Mouse (Mus musculus): ENCODE results near the gene Selenon. TPM values are rescaled to one million over a fixed set of nuclear protein-coding genes. Genes with fewer than 3 reads are reported as not detected.

Gene Selenon
- polyA plus RNA-seq, 1 experiment from 2014 or later, result 4.1 TPM

GRCm38 (mm10) chr4:134518541-134518940 is 33.4 kb downstream of the Selenon start:
- H3K4me2 ChIP-seq, result no peak overlapping the region
- no peaks in the 10 kb centered on the region for H3K27me3 ChIP-seq
- no peak for ATAC-seq (ENCODE audit: insufficient read depth)
- peaks cover 69% of the 10 kb centered on the region for H3K36me3 ChIP-seq (replicated peaks)
- H3K9ac ChIP-seq, result no peak overlapping the region
- H3K27ac ChIP-seq (replicated peaks), result no peak overlapping the region
- H3K4me3 ChIP-seq (replicated peaks), result no peak overlapping the region
- WGBS (ENCODE audit: insufficient replicate concordance), result 83% methylated on average over 4 of the region's 4 CpGs
- peaks cover 45% of the 10 kb centered on the region for H3K4me1 ChIP-seq (replicated peaks)
- H3K9me3 ChIP-seq (replicated peaks), result no peaks in the 10 kb centered on the region

DNA sequence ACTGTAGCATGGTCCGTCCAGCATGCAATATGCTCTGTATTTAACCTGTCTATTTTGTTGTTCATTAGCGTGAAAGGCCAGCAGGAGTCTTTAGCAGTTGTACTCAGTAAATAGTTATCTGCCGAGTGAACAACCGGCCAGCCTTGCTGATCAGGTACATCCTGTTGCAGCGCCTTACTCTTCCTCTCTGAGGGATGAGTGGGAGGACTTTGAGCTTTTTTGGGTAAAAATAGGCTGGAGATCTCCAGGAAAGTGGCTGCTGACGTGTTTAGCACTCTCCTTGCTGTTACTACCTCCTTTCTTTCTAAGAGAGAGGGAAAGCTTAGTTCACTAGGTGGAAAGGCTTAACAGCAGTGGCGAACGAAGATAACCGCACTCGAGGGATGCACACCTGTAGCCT is 34.2 kb downstream of the Selenon start:
- H3K9ac ChIP-seq, result no peak overlapping the region
- WGBS (ENCODE audit: insufficient replicate concordance), result 73% methylated on average over 10 of the region's 10 CpGs
- H3K4me1 ChIP-seq (replicated peaks), result peaks cover 51% of the 10 kb centered on the region
- ATAC-seq (ENCODE audit: insufficient read depth), result no peak
- no peak overlapping the region for H3K4me3 ChIP-seq (replicated peaks)
- peaks cover 61% of the 10 kb centered on the region for H3K36me3 ChIP-seq (replicated peaks)
- H3K27ac ChIP-seq (replicated peaks), result 0 out of 2 replicates have a peak overlapping the region, but pooled peaks have one; percentile 12
- no peak overlapping the region for H3K4me2 ChIP-seq
- H3K27me3 ChIP-seq, result no peaks in the 10 kb centered on the region
- H3K9me3 ChIP-seq (replicated peaks), result no peaks in the 10 kb centered on the region

- Histone ChIP-seq H3K27ac (replicated peaks) (peak overlapping the region; percentile 21; the same call in 1 of the 2 replicates), H3K27me3 (no peaks in the 10 kb centered on the region), H3K4me3 (replicated peaks) (no peak overlapping the region), H3K4me1 (replicated peaks) (peaks cover 58% of the 10 kb centered on the region), H3K9me3 (replicated peaks) (no peaks in the 10 kb centered on the region), H3K4me2 (no peak overlapping the region), H3K9ac (no peak overlapping the region), H3K36me3 (replicated peaks) (peaks cover 54% of the 10 kb centered on the region)
- no peak for ATAC-seq (ENCODE audit: insufficient read depth)
- 65% methylated on average over 8 of the region's 8 CpGs for WGBS (ENCODE audit: insufficient replicate concordance)
These were observed 35.0 kb downstream of the Selenon start for GRCm38 (mm10) chr4:134516981-134517380.

- no peaks in the 10 kb centered on the region for H3K27me3 ChIP-seq
- peaks cover 70% of the 10 kb centered on the region for H3K4me1 ChIP-seq (replicated peaks)
- WGBS (ENCODE audit: insufficient replicate concordance), result 49% methylated on average over 7 of the region's 7 CpGs
- ATAC-seq (ENCODE audit: insufficient read depth), result no peak
- peak overlapping the region; percentile 8; the same call in 1 of the 2 replicates for H3K27ac ChIP-seq (replicated peaks)
- peaks cover 40% of the 10 kb centered on the region for H3K36me3 ChIP-seq (replicated peaks)
- 0 out of 2 replicates have a peak overlapping the region, but pooled peaks have one; percentile 13 for H3K4me2 ChIP-seq
- H3K9me3 ChIP-seq (replicated peaks), result no peaks in the 10 kb centered on the region
- no peak overlapping the region for H3K4me3 ChIP-seq (replicated peaks)
- no peak overlapping the region for H3K9ac ChIP-seq
These were observed 36.4 kb downstream of the Selenon start for GRCm38 (mm10) chr4:134515614-134516013.

GRCm38 (mm10) chr4:134514309-134514930 is 37.5 kb downstream of the Selenon start:
- Histone ChIP-seq H3K4me1 (replicated peaks) (peaks cover 76% of the 10 kb centered on the region), H3K27me3 (no peaks in the 10 kb centered on the region), H3K36me3 (replicated peaks) (peaks cover 30% of the 10 kb centered on the region), H3K4me3 (replicated peaks) (peak overlapping the region; percentile 71), H3K9ac (peak overlapping the region; percentile 42), H3K4me2 (peak overlapping the region; percentile 92), H3K9me3 (replicated peaks) (no peaks in the 10 kb centered on the region), H3K27ac (replicated peaks) (peak overlapping the region; percentile 71)
- WGBS (ENCODE audit: insufficient replicate concordance), result 68% methylated on average over 11 of the region's 11 CpGs
- no peak for ATAC-seq (ENCODE audit: insufficient read depth)

GRCm38 (mm10) chr4:134512798-134513197 is 39.2 kb downstream of the Selenon start:
- 2% methylated on average over 15 of the region's 15 CpGs for WGBS (ENCODE audit: insufficient replicate concordance)
- peaks cover 84% of the 10 kb centered on the region for H3K4me1 ChIP-seq (replicated peaks)
- no peaks in the 10 kb centered on the region for H3K27me3 ChIP-seq
- peak overlapping the region; percentile 79 for H3K27ac ChIP-seq (replicated peaks)
- H3K4me2 ChIP-seq, result peak overlapping the region; percentile 92
- H3K4me3 ChIP-seq (replicated peaks), result peak overlapping the region; percentile 71
- H3K36me3 ChIP-seq (replicated peaks), result peaks cover 21% of the 10 kb centered on the region
- 0 out of 2 replicates have a peak overlapping the region, but pooled peaks have one; percentile 2 for H3K9ac ChIP-seq
- peak; percentile 45 for ATAC-seq (ENCODE audit: insufficient read depth)
- H3K9me3 ChIP-seq (replicated peaks), result no peaks in the 10 kb centered on the region

GRCm38 (mm10) chr4:134511730-134512129 is 40.2 kb downstream of the Selenon start:
- peak overlapping the region; percentile 71 for H3K4me3 ChIP-seq (replicated peaks)
- ATAC-seq (ENCODE audit: insufficient read depth), result no peak
- no peaks in the 10 kb centered on the region for H3K27me3 ChIP-seq
- peaks cover 84% of the 10 kb centered on the region for H3K4me1 ChIP-seq (replicated peaks)
- H3K9me3 ChIP-seq (replicated peaks), result no peaks in the 10 kb centered on the region
- 18% methylated on average over 6 of the region's 6 CpGs for WGBS (ENCODE audit: insufficient replicate concordance)
- H3K27ac ChIP-seq (replicated peaks), result peak overlapping the region; percentile 91
- peaks cover 15% of the 10 kb centered on the region for H3K36me3 ChIP-seq (replicated peaks)
- H3K9ac ChIP-seq, result peak overlapping the region; percentile 79
- peak overlapping the region; percentile 92 for H3K4me2 ChIP-seq

GRCm38 (mm10) chr4:134510845-134511411 is 41.0 kb downstream of the Selenon start, which contains the start of gene Aunip:
Aunip (plus strand) TSS chr4:134510999.
- no peaks in the 10 kb centered on the region for H3K9me3 ChIP-seq (replicated peaks)
- no peaks in the 10 kb centered on the region for H3K27me3 ChIP-seq
- peaks cover 84% of the 10 kb centered on the region for H3K4me1 ChIP-seq (replicated peaks)
- peak; percentile 83 for ATAC-seq (ENCODE audit: insufficient read depth)
- H3K4me3 ChIP-seq (replicated peaks), result peak within 1 kb of the TSS; percentile 71
- peak within 1 kb of the TSS; percentile 92 for H3K4me2 ChIP-seq
- H3K9ac ChIP-seq, result peak within 1 kb of the TSS; percentile 79
- peak within 1 kb of the TSS; percentile 91 for H3K27ac ChIP-seq (replicated peaks)
- under 1% methylated on average over 42 of the region's 42 CpGs for WGBS (ENCODE audit: insufficient replicate concordance)
- H3K36me3 ChIP-seq (replicated peaks), result peaks cover 11% of the 10 kb centered on the region

- Histone ChIP-seq H3K4me1 (replicated peaks) (peaks cover 84% of the 10 kb centered on the region), H3K36me3 (replicated peaks) (peaks cover 10% of the 10 kb centered on the region), H3K4me2 (peak overlapping the region; percentile 92), H3K9me3 (replicated peaks) (no peaks in the 10 kb centered on the region), H3K4me3 (replicated peaks) (peak overlapping the region; percentile 71; the same call in 1 of the 2 replicates), H3K9ac (no peak overlapping the region), H3K27me3 (no peaks in the 10 kb centered on the region), H3K27ac (replicated peaks) (peak overlapping the region; percentile 91)
- no peak for ATAC-seq (ENCODE audit: insufficient read depth)
- 79% methylated on average over 4 of the region's 4 CpGs for WGBS (ENCODE audit: insufficient replicate concordance)
These were observed 41.6 kb downstream of the Selenon start for GRCm38 (mm10) chr4:134510396-134510795.

DNA sequence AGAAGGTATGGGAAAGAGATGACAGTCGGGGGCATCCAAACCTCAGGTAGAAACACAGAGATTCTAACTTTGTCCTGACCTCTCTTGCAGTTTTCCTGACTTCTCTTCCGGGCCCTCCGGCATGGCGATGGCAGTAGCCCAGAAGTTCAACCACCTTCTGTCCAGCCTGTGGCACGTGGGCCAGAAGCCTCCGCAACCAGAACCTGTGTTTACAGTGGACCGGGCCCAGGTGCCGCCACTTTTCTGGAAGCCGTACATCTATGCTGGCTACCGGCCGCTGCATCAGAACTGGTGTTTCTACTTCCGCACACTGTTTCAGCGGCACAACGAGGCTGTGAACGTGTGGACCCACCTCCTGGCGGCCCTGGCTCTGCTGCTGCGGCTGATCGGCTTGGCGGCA is 45.3 kb downstream of the Selenon start:
- Histone ChIP-seq H3K4me1 (replicated peaks) (peaks cover 81% of the 10 kb centered on the region), H3K27me3 (no peaks in the 10 kb centered on the region), H3K4me3 (replicated peaks) (no peak overlapping the region), H3K36me3 (replicated peaks) (peaks cover 3% of the 10 kb centered on the region; the same call in 1 of the 2 replicates), H3K4me2 (no peak overlapping the region), H3K9ac (no peak overlapping the region), H3K27ac (replicated peaks) (peak overlapping the region; percentile 84), H3K9me3 (replicated peaks) (no peaks in the 10 kb centered on the region)
- 89% methylated on average over 19 of the region's 19 CpGs for WGBS (ENCODE audit: insufficient replicate concordance)
- no peak for ATAC-seq (ENCODE audit: insufficient read depth)

DNA sequence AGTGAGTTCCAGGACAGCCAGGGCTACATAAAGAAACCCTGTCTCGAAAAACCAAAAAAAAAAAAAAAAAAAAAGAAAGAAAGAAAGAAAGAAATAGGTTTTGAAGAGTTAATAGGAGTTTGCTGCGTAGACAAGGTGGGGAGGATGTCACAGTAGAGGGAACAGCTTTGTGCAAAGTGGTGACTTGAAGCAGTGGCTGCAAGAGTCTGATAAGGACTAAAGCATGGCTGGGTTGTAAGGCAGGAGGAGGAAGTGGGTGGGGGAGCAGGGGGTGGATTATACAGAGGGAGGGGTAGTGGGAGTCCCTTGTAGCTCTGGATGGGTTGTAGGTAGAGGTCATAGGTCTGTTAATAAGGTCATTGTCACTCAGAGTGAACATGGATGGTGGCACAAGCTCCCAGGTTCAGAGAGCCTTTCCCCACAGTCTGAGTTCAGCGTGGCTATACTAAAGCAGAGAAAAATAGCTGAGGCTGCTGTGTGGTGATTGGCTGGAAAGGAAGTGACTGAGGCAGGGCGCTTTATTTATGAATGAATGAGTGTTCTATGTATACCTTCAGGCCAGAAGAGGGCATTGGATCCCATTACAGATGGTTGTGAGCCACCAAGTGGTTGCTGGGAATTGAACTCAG is 45.9 kb downstream of the Selenon start:
- no peaks in the 10 kb centered on the region for H3K27me3 ChIP-seq
- peak; percentile 79 for ATAC-seq (ENCODE audit: insufficient read depth)
- H3K36me3 ChIP-seq (replicated peaks), result peaks cover 3% of the 10 kb centered on the region; the same call in 1 of the 2 replicates
- H3K4me1 ChIP-seq (replicated peaks), result peaks cover 82% of the 10 kb centered on the region
- H3K27ac ChIP-seq (replicated peaks), result peak overlapping the region; percentile 84
- peak overlapping the region; percentile 43 for H3K4me2 ChIP-seq
- no peaks in the 10 kb centered on the region for H3K9me3 ChIP-seq (replicated peaks)
- H3K9ac ChIP-seq, result no peak overlapping the region
- H3K4me3 ChIP-seq (replicated peaks), result no peak overlapping the region
- 16% methylated on average over 4 of the region's 4 CpGs for WGBS (ENCODE audit: insufficient replicate concordance)

All from liver, embryonic 15.5 days (tissue).